Mouse (Mus musculus) liver, embryonic 15.5 days (tissue): ENCODE data around the gene Tmem97. TPM values are rescaled to one million over a fixed set of nuclear protein-coding genes. Genes with fewer than 3 reads are reported as not detected.

Experiments used
- ATAC-seq: fragments of 200-750 bp; cut with Nextera tagmentation; 2 replicates; pipeline ENCODE4 v1.8.0; 2017; ENCODE audit warnings: moderate number of reproducible peaks, mild to moderate bottlenecking, moderate library complexity; ENCODE audit not compliant: insufficient read depth
- H3K27ac ChIP-seq: fragments of 300-500 bp; sonication (generic); replicated peaks from 2 replicates; pipeline ENCODE4 v1.5.1; 2015; ENCODE audit warnings: mild to moderate bottlenecking, inconsistent platforms
- H3K27me3 ChIP-seq: fragments of 300-500 bp; sonication (generic); 2 replicates; pipeline ENCODE4 v1.6.1; 2015; ENCODE audit warnings: mild to moderate bottlenecking, inconsistent platforms
- H3K36me3 ChIP-seq: fragments of 300-500 bp; sonication (generic); replicated peaks from 2 replicates; pipeline ENCODE4 v1.6.1; 2015; ENCODE audit warnings: moderate library complexity, mild to moderate bottlenecking, inconsistent platforms
- H3K4me1 ChIP-seq: fragments of 300-500 bp; sonication (generic); replicated peaks from 2 replicates; pipeline ENCODE4 v1.6.1; 2015; ENCODE audit warnings: inconsistent platforms
- H3K4me2 ChIP-seq: fragments of 300-500 bp; sonication (generic); 2 replicates; pipeline ENCODE4 v1.6.1; 2015; ENCODE audit warnings: moderate library complexity, mild to moderate bottlenecking, inconsistent platforms
- H3K4me3 ChIP-seq: fragments of 300-500 bp; sonication (generic); replicated peaks from 2 replicates; pipeline ENCODE4 v1.5.1; 2015; ENCODE audit warnings: mild to moderate bottlenecking, inconsistent platforms
- H3K9ac ChIP-seq: fragments of 300-500 bp; sonication (generic); 2 replicates; pipeline ENCODE4 v1.6.1; 2015; ENCODE audit warnings: moderate library complexity, mild to moderate bottlenecking, inconsistent platforms
- H3K9me3 ChIP-seq: fragments of 300-500 bp; sonication (generic); replicated peaks from 2 replicates; pipeline ENCODE4 v1.6.1; 2016; ENCODE audit warnings: inconsistent platforms
- WGBS: fragments of 180-500 bp; shearing (Covaris S2); methylation state at CpG from one replicate; pipeline ENCODE4 v1.1.7; 2015; ENCODE audit warnings: mixed read lengths; ENCODE audit not compliant: insufficient replicate concordance; 5-methylcytosine and 5-hydroxymethylcytosine counted together
- polyA plus RNA-seq: library from polyadenylated mRNA; unstranded; fragments of >200 nt; fragmentation: Nextera tagmentation; extraction: Ambion mirVana; gene quantifications from 2 replicates; pipeline ENCODE4 v1.2.1, GENCODE M21; 2015

Tmem97 gene
- polyA plus RNA-seq, 1 experiment from 2014 or later = 101 TPM

DNA sequence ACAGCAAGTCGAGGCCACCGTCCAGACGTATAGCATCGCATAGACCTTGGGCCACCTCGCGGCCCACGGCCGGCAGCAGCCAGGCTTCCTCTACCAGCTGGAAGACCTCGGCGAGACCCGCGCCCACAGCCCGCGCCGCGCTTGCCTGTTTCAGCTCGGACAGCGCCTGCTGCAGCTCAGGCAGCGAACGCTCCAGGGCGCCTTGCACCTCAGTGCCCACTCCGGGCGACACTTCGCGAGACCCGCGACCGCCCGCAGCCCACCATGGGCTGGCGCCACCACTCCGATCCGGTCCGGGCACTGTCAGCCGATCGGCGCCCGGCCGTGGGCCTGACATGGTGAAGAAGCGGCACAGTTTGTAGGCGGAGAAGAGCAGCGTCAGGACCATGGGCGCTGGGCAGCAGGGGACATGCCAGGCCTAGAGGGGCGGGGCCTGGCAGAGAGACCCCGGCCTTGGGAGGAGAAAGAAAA, 53.5 kb downstream of the Tmem97 start:
- peaks cover 86% of the 10 kb centered on the region for H3K27me3 ChIP-seq
- H3K36me3 ChIP-seq = no peaks in the 10 kb centered on the region
- peak overlapping the region; percentile 69 for H3K4me2 ChIP-seq
- peak overlapping the region; percentile 47 for H3K4me3 ChIP-seq
- WGBS = 2% methylated on average over 44 of the region's 44 CpGs
- ATAC-seq = no peak
- peaks cover 18% of the 10 kb centered on the region for H3K4me1 ChIP-seq
- H3K9ac ChIP-seq = no peak overlapping the region
- no peaks in the 10 kb centered on the region for H3K9me3 ChIP-seq
- no peak overlapping the region for H3K27ac ChIP-seq

DNA sequence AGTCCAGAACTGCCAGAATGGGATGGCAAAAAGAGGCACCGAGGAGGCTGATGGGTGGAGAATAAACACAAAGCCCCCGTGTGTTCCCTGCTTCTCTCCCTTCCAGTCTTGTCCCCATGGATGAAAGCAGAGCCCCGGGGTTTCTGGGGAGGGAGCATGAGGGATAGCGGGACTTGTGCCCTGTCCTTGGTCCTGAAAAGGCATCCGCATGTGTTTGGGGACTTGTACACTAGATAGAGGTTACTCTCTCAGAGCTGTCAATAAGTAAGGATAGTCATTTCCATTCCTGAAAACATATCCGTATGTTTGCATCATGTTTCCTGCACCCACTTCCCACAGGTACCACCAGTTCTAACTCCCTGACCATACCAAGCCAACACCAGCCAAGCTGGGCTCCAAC, 54.7 kb downstream of the Tmem97 start:
- H3K27me3 ChIP-seq = peaks cover 89% of the 10 kb centered on the region
- ATAC-seq = no peak
- 7% methylated on average over 6 of the region's 6 CpGs for WGBS

More for the DNA sequence above, 54.7 kb downstream of the Tmem97 start:
- Histone ChIP-seq H3K4me3 (no peak overlapping the region), H3K9ac (no peak overlapping the region), H3K4me1 (peaks cover 18% of the 10 kb centered on the region), H3K4me2 (no peak overlapping the region), H3K9me3 (no peaks in the 10 kb centered on the region), H3K36me3 (no peaks in the 10 kb centered on the region), H3K27ac (no peak overlapping the region)

Other genes starting within 250 kb of the Tmem97 start
- 34.8 and 35.0 TPM in 2 replicates for gene Spag5, start 249.2 kb downstream of the Tmem97 start, polyA plus RNA-seq
- 10.5 and 13.3 TPM in 2 replicates for gene Aldoc, start 227.8 kb downstream of the Tmem97 start, polyA plus RNA-seq
- gene Pigs, start 222.4 kb downstream of the Tmem97 start, polyA plus RNA-seq = 31.1 and 33.3 TPM in 2 replicates
- gene Unc119, start 207.3 kb downstream of the Tmem97 start, polyA plus RNA-seq = 27.4 and 29.4 TPM in 2 replicates
- not detected in 2 replicates for gene Foxn1, start 164.2 kb downstream of the Tmem97 start, polyA plus RNA-seq
- gene Slc13a2, start 128.6 kb downstream of the Tmem97 start, polyA plus RNA-seq = 0.05 TPM in 1 of 2 replicates, not detected in the other
- gene Slc46a1, start 85.1 kb downstream of the Tmem97 start, polyA plus RNA-seq = 6.5 and 7.8 TPM in 2 replicates
- 0.17 and 0.20 TPM in 2 replicates for gene Sarm1, start 53.0 kb downstream of the Tmem97 start, polyA plus RNA-seq
- gene Vtn, start 51.7 kb downstream of the Tmem97 start, polyA plus RNA-seq = 675 and 834 TPM in 2 replicates
- 0.25 and 0.29 TPM in 2 replicates for gene Sebox, start 47.3 kb downstream of the Tmem97 start, polyA plus RNA-seq
- gene Tmem199, start 38.6 kb downstream of the Tmem97 start, polyA plus RNA-seq = 20.0 and 20.4 TPM in 2 replicates
- 61.4 and 66.3 TPM in 2 replicates for gene Poldip2, start 38.6 kb downstream of the Tmem97 start, polyA plus RNA-seq
- gene Tnfaip1, start 14.4 kb downstream of the Tmem97 start, polyA plus RNA-seq = 14.9 and 17.1 TPM in 2 replicates
- 57.7 and 66.1 TPM in 2 replicates for gene Ift20, start 14.4 kb downstream of the Tmem97 start, polyA plus RNA-seq
- gene Nlk, start 146.6 kb upstream of the Tmem97 start, polyA plus RNA-seq = 3.3 and 4.1 TPM in 2 replicates
- 14.8 and 16.5 TPM in 2 replicates for gene Ccnq, start 201.0 kb upstream of the Tmem97 start, polyA plus RNA-seq